Mouse (Mus musculus) lung, adult 2 months (tissue): Measurements from ENCODE around the gene Camta1.

Experiments
- CTCF ChIP-seq: fragments of 200-500 bp; IDR thresholded peaks from 2 replicates; pipeline ENCODE4 v1.5.1; 2011; ENCODE audit warnings: mild to moderate bottlenecking, low read length, control low read depth; ENCODE audit not compliant: insufficient read depth
- POLR2A ChIP-seq: fragments of 200-500 bp; IDR thresholded peaks from 2 replicates; pipeline ENCODE4 v1.6.1; 2011; ENCODE audit warnings: low read depth, mild to moderate bottlenecking, control low read depth, low read length, borderline replicate concordance; ENCODE audit errors: extremely low read depth

DNA sequence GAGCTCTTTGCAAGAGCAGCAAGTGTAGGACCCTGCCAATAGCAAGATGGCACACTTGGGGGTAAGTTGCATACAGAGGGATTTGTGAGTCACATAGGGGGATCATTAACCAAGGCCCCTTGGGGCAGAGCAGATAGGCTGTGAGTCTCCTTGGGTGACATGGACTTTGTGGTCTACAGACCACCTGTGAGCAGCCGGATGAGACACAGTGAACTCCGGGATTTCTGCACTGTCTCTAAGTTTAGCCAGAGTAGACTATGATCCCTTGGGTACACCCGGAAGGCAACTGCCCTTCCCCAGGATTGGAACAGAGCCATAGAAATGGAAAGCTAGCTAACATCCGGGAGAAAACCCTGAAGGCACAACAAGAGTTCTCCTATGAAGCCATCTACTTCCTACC, 417.0 kb downstream of the Camta1 start:
- TF ChIP-seq CTCF, result no peak
- no peak for TF ChIP-seq POLR2A
